Mouse (Mus musculus): ENCODE measurements at regions not wholly inside any gene's neighbourhood (a gene's known extent, or its start where the extent isn't known, plus 50 kb on each side); places are given as distances from the start of the nearest gene placed in this dataset.

DNA sequence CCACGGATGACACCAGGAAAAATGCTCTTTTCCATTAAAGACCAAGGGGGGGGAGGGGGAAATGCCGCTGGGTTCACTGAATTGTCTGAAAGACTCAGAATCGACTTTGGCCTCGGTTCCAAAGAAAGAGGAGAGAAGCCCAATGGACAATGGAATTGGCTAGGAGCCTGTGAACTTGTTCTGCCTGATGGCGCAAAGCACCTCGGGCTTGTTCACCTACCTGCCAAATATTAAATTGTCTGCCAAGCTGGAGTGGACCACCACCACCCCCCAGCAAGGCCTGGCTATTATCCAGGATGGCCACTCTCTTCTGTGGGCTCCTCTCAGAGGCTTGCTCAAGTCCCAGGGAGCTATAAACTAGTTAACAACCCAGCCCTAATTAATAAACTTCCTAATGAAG, 352.7 kb upstream of the Jmjd1c start:
- Histone ChIP-seq H3K9me3 (ENCODE audit: control insufficient read depth, low read length) (no peaks in the 10 kb centered on the region), H3K4me3 (replicated peaks; ENCODE audit: low read depth, low read length) (no peak overlapping the region), H3K27ac (replicated peaks; ENCODE audit: low read depth, low read length) (no peak overlapping the region), H3K9ac (replicated peaks; ENCODE audit: low read length) (no peak overlapping the region), H3K4me1 (ENCODE audit: control insufficient read depth, insufficient read depth, low read length) (no peaks in the 10 kb centered on the region), H3K36me3 (ENCODE audit: control insufficient read depth, insufficient read depth, low read length) (no peaks in the 10 kb centered on the region), H3K27me3 (ENCODE audit: control insufficient read depth, insufficient read depth, low read length) (no peaks in the 10 kb centered on the region), H3K4me2 (ENCODE audit: low read length) (no peak overlapping the region)
- ATAC-seq (ENCODE audit: low FRiP score, low TSS enrichment) (no peak), DNase-seq (peak; percentile 18)
- WGBS = 78% methylated on average over 6 of the region's 6 CpGs

DNA sequence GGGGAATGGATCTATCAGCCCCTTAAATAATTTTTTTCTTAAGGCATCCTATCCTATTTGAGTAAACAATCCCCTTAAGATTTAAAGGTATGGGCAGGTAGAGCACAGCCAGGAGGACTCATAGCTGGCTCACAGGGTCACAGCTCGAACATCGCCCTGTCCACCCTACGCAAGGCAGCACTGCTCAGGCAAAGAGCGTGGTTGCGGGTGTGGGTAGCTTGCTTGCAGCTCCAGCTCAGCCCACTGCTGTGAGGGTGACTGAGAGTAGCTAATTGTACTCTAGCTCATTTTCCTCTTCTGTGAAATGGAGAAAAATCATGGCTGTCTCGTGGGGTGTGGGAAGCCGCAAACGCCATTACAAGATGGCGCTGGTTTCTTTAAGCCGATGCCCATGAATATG, 350.1 kb upstream of the Jmjd1c start:
- no peaks in the 10 kb centered on the region for H3K36me3 ChIP-seq (ENCODE audit: control insufficient read depth, insufficient read depth, low read length)
- H3K4me3 ChIP-seq (replicated peaks; ENCODE audit: low read depth, low read length) = no peak overlapping the region
- no peaks in the 10 kb centered on the region for H3K4me1 ChIP-seq (ENCODE audit: control insufficient read depth, insufficient read depth, low read length)
- H3K9ac ChIP-seq (replicated peaks; ENCODE audit: low read length) = no peak overlapping the region
- DNase-seq (no peak), ATAC-seq (ENCODE audit: low FRiP score, low TSS enrichment) (no peak)
- H3K4me2 ChIP-seq (ENCODE audit: low read length) = no peak overlapping the region
- no peaks in the 10 kb centered on the region for H3K27me3 ChIP-seq (ENCODE audit: control insufficient read depth, insufficient read depth, low read length)
- 97% methylated on average over 10 of the region's 10 CpGs for WGBS
- H3K27ac ChIP-seq (replicated peaks; ENCODE audit: low read depth, low read length) = no peak overlapping the region
- H3K9me3 ChIP-seq (ENCODE audit: control insufficient read depth, low read length) = no peaks in the 10 kb centered on the region

DNA sequence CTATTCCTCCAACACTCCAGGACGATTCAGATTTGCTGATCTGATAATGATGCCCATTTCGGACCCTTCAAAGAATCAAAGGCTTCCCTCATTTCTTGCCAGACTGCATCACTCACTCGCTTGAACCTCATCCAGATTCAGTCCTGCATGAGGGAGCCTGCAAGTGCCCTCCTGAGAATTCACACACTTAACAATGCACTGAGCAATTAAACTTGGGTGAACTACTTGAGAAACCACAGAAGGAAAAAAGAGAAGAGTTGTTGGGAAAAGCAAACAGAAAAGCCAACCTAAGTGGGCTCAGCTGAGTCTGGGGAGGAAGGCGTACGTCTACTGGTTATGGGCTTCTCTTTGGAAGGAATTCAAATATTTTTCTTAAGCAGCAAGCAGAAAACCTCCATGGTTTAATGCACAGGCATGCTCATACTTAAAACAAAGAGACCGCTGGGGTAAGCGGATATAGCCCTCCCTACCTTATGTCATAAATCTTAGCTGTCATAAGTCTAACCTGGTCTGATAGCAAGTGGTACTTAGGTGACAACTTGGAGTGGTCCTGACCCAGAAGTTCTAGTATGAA, 343.6 kb upstream of the Jmjd1c start:
- Histone ChIP-seq H3K4me2 (ENCODE audit: low read length) (no peak overlapping the region), H3K4me1 (ENCODE audit: control insufficient read depth, insufficient read depth, low read length) (no peaks in the 10 kb centered on the region), H3K27ac (replicated peaks; ENCODE audit: low read depth, low read length) (no peak overlapping the region), H3K9me3 (ENCODE audit: control insufficient read depth, low read length) (no peaks in the 10 kb centered on the region), H3K9ac (replicated peaks; ENCODE audit: low read length) (no peak overlapping the region), H3K27me3 (ENCODE audit: control insufficient read depth, insufficient read depth, low read length) (no peaks in the 10 kb centered on the region), H3K36me3 (ENCODE audit: control insufficient read depth, insufficient read depth, low read length) (no peaks in the 10 kb centered on the region), H3K4me3 (replicated peaks; ENCODE audit: low read depth, low read length) (no peak overlapping the region)
- DNase-seq (no peak), ATAC-seq (ENCODE audit: low FRiP score, low TSS enrichment) (no peak)
- 91% methylated on average over 7 of the region's 7 CpGs for WGBS

DNA sequence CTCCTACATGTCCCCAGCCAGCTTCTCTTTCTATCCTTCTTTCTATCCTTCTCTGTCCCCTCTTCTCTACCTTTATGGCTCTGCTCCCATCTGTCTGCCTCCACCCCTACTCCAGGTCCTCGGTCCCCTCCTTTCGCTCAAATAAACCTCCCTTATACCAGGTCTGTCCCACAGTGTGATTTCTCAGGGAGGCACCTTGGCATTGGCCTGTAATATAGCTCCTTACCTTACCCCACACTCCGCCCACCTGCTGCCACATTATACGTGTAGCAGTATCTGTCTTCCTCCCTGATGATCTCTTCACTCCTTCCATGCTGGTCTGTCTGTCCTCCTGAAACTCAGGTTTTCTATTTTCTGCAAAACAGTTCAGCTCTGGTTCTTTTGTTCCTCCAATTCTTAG, 339.1 kb upstream of the Jmjd1c start:
- Histone ChIP-seq H3K27me3 (ENCODE audit: control insufficient read depth, insufficient read depth, low read length) (no peaks in the 10 kb centered on the region), H3K9me3 (ENCODE audit: control insufficient read depth, low read length) (no peaks in the 10 kb centered on the region), H3K4me2 (ENCODE audit: low read length) (no peak overlapping the region), H3K36me3 (ENCODE audit: control insufficient read depth, insufficient read depth, low read length) (no peaks in the 10 kb centered on the region), H3K4me1 (ENCODE audit: control insufficient read depth, insufficient read depth, low read length) (no peaks in the 10 kb centered on the region), H3K27ac (replicated peaks; ENCODE audit: low read depth, low read length) (no peak overlapping the region), H3K9ac (replicated peaks; ENCODE audit: low read length) (no peak overlapping the region), H3K4me3 (replicated peaks; ENCODE audit: low read depth, low read length) (no peak overlapping the region)
- DNase-seq (no peak), ATAC-seq (ENCODE audit: low FRiP score, low TSS enrichment) (no peak)
- 85% methylated on average over 4 of the region's 4 CpGs for WGBS

DNA sequence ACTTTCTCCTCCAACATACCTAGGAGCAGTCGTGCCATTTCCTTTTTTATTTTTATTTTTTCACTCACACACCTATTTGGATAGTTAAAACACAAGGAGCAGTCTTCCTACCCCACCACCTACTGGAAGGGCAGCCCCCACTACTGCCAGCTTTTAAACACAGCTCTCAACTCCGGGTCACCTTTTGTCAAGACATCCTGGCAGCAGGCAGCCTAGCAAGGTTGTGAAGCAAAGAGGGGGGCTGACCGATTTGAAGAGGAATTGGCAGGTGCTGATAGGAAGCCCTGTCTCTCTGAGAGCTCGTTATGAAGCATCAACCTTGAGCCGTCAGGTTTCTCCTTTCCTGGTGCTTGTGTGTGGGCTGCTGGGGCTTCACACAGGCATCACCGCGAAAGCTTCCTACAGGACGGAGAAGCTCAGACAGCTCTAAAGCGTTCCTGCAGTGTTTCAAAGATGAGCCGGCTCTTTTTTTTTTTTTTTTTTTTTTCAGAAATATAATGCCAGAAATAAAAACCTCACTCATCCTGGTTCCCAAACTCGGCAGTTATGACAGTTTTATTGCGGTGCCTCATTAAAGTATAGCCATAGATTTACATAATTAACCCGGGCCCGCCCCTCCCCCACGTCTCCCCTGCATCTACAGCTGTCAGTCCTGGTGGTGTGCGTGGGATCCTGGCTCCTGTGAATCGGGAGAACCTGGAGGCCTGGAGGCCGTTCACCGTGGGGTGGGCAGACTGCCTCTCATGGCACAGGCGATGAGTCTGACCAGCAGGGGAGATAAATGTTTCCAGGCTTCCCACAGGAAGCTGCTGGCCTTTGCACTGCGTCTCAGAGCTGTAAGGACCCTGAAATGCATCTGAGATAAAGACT, 325.5 kb upstream of the Jmjd1c start:
- H3K27ac ChIP-seq (replicated peaks; ENCODE audit: low read depth, low read length) = no peak overlapping the region

DNA sequence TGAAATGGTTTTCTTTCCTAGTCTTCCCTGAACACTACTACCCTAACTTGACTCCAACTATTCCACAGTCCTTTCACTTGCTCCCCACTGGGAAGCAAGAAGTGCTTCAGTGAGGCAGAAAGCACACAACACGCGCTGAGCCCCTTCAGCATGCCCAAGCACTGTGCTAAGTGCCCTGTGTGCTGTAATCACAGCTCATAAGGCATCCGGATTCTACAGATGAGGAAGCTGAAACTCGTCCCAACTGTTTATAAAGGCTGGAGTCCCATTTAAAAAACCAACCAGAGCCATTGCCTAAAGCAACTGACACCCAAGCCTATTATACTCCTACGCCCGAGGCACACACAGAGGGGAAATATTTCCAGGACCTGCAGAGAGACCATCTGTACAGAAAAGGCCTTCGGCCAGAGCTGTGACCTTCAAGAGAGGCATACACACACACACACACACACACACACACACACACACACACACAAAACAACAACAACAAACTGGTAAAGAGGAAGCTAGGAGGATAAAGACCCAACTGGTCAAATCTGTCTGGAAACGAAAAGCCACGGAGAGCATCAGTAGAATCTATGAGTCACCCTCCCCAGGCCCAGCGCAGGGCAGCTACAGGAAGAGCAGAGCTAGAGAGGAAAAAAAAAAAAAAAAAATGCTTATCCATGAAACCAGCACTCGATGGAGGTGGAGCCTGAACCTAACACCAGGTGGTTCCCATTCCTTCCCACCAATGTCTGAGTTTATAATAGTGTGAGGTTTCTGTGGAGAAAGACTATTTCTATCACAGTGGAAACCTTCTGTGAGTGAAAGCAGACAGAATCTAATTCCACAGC, 315.4 kb upstream of the Jmjd1c start:
- ATAC-seq (ENCODE audit: low FRiP score, low TSS enrichment) = no peak
- Histone ChIP-seq H3K9ac (replicated peaks; ENCODE audit: low read length) (no peak overlapping the region), H3K27me3 (ENCODE audit: control insufficient read depth, insufficient read depth, low read length) (no peaks in the 10 kb centered on the region), H3K9me3 (ENCODE audit: control insufficient read depth, low read length) (no peaks in the 10 kb centered on the region), H3K27ac (replicated peaks; ENCODE audit: low read depth, low read length) (no peak overlapping the region), H3K36me3 (ENCODE audit: control insufficient read depth, insufficient read depth, low read length) (no peaks in the 10 kb centered on the region), H3K4me2 (ENCODE audit: low read length) (no peak overlapping the region), H3K4me3 (replicated peaks; ENCODE audit: low read depth, low read length) (no peak overlapping the region), H3K4me1 (ENCODE audit: control insufficient read depth, insufficient read depth, low read length) (no peaks in the 10 kb centered on the region)
- WGBS = 86% methylated on average over 11 of the region's 11 CpGs
- no peak for DNase-seq

More for the DNA sequence above, 325.5 kb upstream of the Jmjd1c start:
- no peak overlapping the region; the same call in 1 of the 2 replicates for H3K9ac ChIP-seq (replicated peaks; ENCODE audit: low read length)
- DNase-seq (peak; percentile 44), ATAC-seq (ENCODE audit: low FRiP score, low TSS enrichment) (no peak)
- H3K4me3 ChIP-seq (replicated peaks; ENCODE audit: low read depth, low read length) = no peak overlapping the region
- H3K9me3 ChIP-seq (ENCODE audit: control insufficient read depth, low read length) = peaks cover 3% of the 10 kb centered on the region; the same call in 1 of the 2 replicates
- no peaks in the 10 kb centered on the region for H3K27me3 ChIP-seq (ENCODE audit: control insufficient read depth, insufficient read depth, low read length)
- H3K4me2 ChIP-seq (ENCODE audit: low read length) = peak overlapping the region; percentile 44
- H3K36me3 ChIP-seq (ENCODE audit: control insufficient read depth, insufficient read depth, low read length) = no peaks in the 10 kb centered on the region
- 45% methylated on average over 21 of the region's 21 CpGs for WGBS
- no peaks in the 10 kb centered on the region for H3K4me1 ChIP-seq (ENCODE audit: control insufficient read depth, insufficient read depth, low read length)

DNA sequence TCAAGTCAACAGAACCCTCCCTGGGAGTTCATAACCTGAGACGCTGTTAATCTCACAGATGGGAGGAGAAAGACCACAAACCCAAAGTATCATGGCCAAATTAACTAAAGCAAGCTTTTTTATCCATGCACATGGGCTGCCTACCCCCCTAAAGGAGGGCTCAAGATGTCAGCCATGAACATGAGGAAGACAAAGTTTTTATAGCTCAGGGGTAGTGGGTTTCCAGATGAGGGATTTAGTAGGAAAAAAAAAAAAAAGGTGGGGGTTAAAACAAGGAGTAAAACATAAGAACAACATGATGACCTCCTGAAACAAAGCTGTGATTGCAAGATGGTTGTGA, 314.8 kb upstream of the Jmjd1c start:
- Histone ChIP-seq H3K4me2 (ENCODE audit: low read length) (no peak overlapping the region), H3K4me1 (ENCODE audit: control insufficient read depth, insufficient read depth, low read length) (no peaks in the 10 kb centered on the region), H3K9me3 (ENCODE audit: control insufficient read depth, low read length) (no peaks in the 10 kb centered on the region), H3K36me3 (ENCODE audit: control insufficient read depth, insufficient read depth, low read length) (no peaks in the 10 kb centered on the region), H3K27me3 (ENCODE audit: control insufficient read depth, insufficient read depth, low read length) (no peaks in the 10 kb centered on the region), H3K9ac (replicated peaks; ENCODE audit: low read length) (no peak overlapping the region), H3K4me3 (replicated peaks; ENCODE audit: low read depth, low read length) (no peak overlapping the region), H3K27ac (replicated peaks; ENCODE audit: low read depth, low read length) (no peak overlapping the region)
- ATAC-seq (ENCODE audit: low FRiP score, low TSS enrichment) (no peak), DNase-seq (no peak)
- WGBS = 90% methylated on average over 1 of the region's 1 CpGs

DNA sequence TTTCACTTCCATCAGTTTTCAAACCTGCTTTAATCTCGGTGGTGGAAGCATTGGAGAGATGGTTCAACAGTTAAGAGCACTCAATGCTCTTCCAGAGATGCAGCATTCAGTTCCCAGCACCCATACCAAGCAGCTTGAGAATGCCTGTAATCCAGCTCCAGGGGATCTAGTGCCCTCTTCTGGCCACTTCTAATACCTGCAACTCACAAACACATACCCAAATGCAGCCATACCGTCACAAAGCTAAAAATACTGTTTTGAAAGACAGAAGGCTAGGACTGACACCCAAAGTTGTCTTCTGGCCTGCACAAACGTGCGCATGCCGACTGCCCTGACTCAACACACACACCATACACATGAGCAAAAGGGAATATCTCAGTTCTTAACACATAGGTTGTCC, 313.9 kb upstream of the Jmjd1c start:
- DNase-seq = no peak
- H3K4me1 ChIP-seq (ENCODE audit: control insufficient read depth, insufficient read depth, low read length) = no peaks in the 10 kb centered on the region
- WGBS = 93% methylated on average over 5 of the region's 5 CpGs

More for the DNA sequence above, 313.9 kb upstream of the Jmjd1c start:
- Histone ChIP-seq H3K9ac (replicated peaks; ENCODE audit: low read length) (no peak overlapping the region), H3K4me2 (ENCODE audit: low read length) (no peak overlapping the region), H3K9me3 (ENCODE audit: control insufficient read depth, low read length) (no peaks in the 10 kb centered on the region), H3K27me3 (ENCODE audit: control insufficient read depth, insufficient read depth, low read length) (no peaks in the 10 kb centered on the region), H3K36me3 (ENCODE audit: control insufficient read depth, insufficient read depth, low read length) (no peaks in the 10 kb centered on the region), H3K4me3 (replicated peaks; ENCODE audit: low read depth, low read length) (no peak overlapping the region), H3K27ac (replicated peaks; ENCODE audit: low read depth, low read length) (no peak overlapping the region)
- no peak for ATAC-seq (ENCODE audit: low FRiP score, low TSS enrichment)
